Mouse (Mus musculus): Measurements from ENCODE around the gene Fam213b.

Gene Fam213b

GRCm38 (mm10) chr4:154877864-154878548, 20.9 kb downstream of the Fam213b start:
- peak; percentile 93 for DNase-seq (ENCODE audit: low spot score)

- no peak for DNase-seq (ENCODE audit: low spot score)
Measured at GRCm38 (mm10) chr4:154873186-154873585, 25.7 kb downstream of the Fam213b start.

- peak; percentile 12 for DNase-seq (ENCODE audit: low spot score)
Measured at GRCm38 (mm10) chr4:154871757-154872251, 27.1 kb downstream of the Fam213b start.

- DNase-seq (ENCODE audit: low spot score) = no peak
Measured at GRCm38 (mm10) chr4:154870721-154871120, 28.2 kb downstream of the Fam213b start.

- DNase-seq (ENCODE audit: low spot score) = no peak
Measured at GRCm38 (mm10) chr4:154869440-154869839, 29.5 kb downstream of the Fam213b start, which contains the start of gene Mmel1. TSS of gene Mmel1 (plus strand) at chr4:154869585.

- DNase-seq (ENCODE audit: low spot score) = no peak
Measured at GRCm38 (mm10) chr4:154867257-154867656, 31.7 kb downstream of the Fam213b start.

GRCm38 (mm10) chr4:154866391-154866790, 32.5 kb downstream of the Fam213b start:
- no peak for DNase-seq (ENCODE audit: low spot score)

- no peak for DNase-seq (ENCODE audit: low spot score)
Measured at GRCm38 (mm10) chr4:154864961-154865760, 33.8 kb downstream of the Fam213b start.

- DNase-seq (ENCODE audit: low spot score) = peak; percentile 85
Measured at GRCm38 (mm10) chr4:154864271-154864771, 34.6 kb downstream of the Fam213b start.

- DNase-seq (ENCODE audit: low spot score) = no peak
Measured at GRCm38 (mm10) chr4:154863436-154863935, 35.4 kb downstream of the Fam213b start.

GRCm38 (mm10) chr4:154861967-154862366, 37.0 kb downstream of the Fam213b start:
- no peak for DNase-seq (ENCODE audit: low spot score)

- DNase-seq (ENCODE audit: low spot score) = no peak
Measured at GRCm38 (mm10) chr4:154858601-154859000, 40.3 kb downstream of the Fam213b start.

GRCm38 (mm10) chr4:154857366-154858240, 41.3 kb downstream of the Fam213b start:
- no peak for DNase-seq (ENCODE audit: low spot score)

GRCm38 (mm10) chr4:154856882-154857281, 42.1 kb downstream of the Fam213b start:
- no peak for DNase-seq (ENCODE audit: low spot score)

- no peak for DNase-seq (ENCODE audit: low spot score)
Measured at GRCm38 (mm10) chr4:154856480-154856837, 42.5 kb downstream of the Fam213b start.

GRCm38 (mm10) chr4:154855721-154856479, 43.0 kb downstream of the Fam213b start:
- DNase-seq (ENCODE audit: low spot score) = peak; percentile 62

GRCm38 (mm10) chr4:154854676-154855345, 44.1 kb downstream of the Fam213b start:
- DNase-seq (ENCODE audit: low spot score) = no peak

GRCm38 (mm10) chr4:154853881-154854280, 45.1 kb downstream of the Fam213b start:
- DNase-seq (ENCODE audit: low spot score) = no peak

- DNase-seq (ENCODE audit: low spot score) = no peak
Measured at GRCm38 (mm10) chr4:154852696-154853095, 46.2 kb downstream of the Fam213b start.

Data from yolk sac, embryonic 10.5 days (tissue).